Mouse (Mus musculus) lung, postnatal 0 days (tissue): ENCODE results near the gene Gm39115.

Source experiments
- CTCF ChIP-seq: IDR thresholded peaks from 2 replicates; pipeline ENCODE4 v1.5.1; 2016; ENCODE audit warnings: antibody characterized with exemption, mild to moderate bottlenecking
- EP300 ChIP-seq: IDR thresholded peaks from 2 replicates; pipeline ENCODE4 v1.6.1; 2016; ENCODE audit warnings: antibody characterized with exemption, mild to moderate bottlenecking, control low read depth

DNA sequence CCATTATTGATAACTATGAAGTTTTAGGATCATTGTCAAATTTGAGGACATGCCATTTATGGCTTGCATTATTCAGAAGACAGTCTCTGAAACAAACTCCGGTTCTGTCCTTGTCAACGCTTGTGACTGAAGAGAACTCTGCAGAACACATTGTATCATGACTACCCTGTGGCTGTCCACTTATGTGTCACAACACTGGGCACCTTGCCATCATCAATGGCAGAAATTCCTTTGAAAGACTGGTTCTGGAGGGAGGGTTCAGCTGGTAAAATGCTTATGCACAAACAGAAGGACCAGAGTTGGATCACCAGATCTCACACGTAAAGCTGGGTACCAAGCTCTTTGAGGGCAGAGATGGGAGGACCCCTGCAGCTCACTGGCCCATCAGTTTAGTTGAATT is 23.5 kb upstream of the Gm39115 start:
- TF ChIP-seq CTCF (no peak), EP300 (no peak)
